Mouse (Mus musculus) embryonic facial prominence, embryonic 12.5 days (tissue): ENCODE results near the gene Brd4. TPM values are rescaled to one million over a fixed set of nuclear protein-coding genes. Genes with fewer than 3 reads are reported as not detected.

Experiments
- ATAC-seq: fragments of 200-750 bp; cut with Nextera tagmentation; 2 replicates; pipeline ENCODE4 v1.8.0; 2017; ENCODE audit not compliant: insufficient number of reproducible peaks, insufficient read depth, low FRiP score, low TSS enrichment
- H3K27ac ChIP-seq: fragments of 300-500 bp; sonication (generic); 2 replicates; pipeline ENCODE4 v1.5.1; 2016; ENCODE audit warnings: mild to moderate bottlenecking
- H3K27me3 ChIP-seq: fragments of 300-500 bp; sonication (generic); 2 replicates; pipeline ENCODE4 v1.6.1; 2016; ENCODE audit warnings: mild to moderate bottlenecking, moderate library complexity
- H3K36me3 ChIP-seq: fragments of 300-500 bp; sonication (generic); 2 replicates; pipeline ENCODE4 v1.6.1; 2016; ENCODE audit warnings: mild to moderate bottlenecking
- H3K4me1 ChIP-seq: fragments of 300-500 bp; sonication (generic); 2 replicates; pipeline ENCODE4 v1.6.1; 2016
- H3K4me2 ChIP-seq: fragments of 300-500 bp; sonication (generic); replicated peaks from 2 replicates; pipeline ENCODE4 v1.6.1; 2016; ENCODE audit warnings: mild to moderate bottlenecking, moderate library complexity
- H3K4me3 ChIP-seq: fragments of 300-500 bp; sonication (generic); 2 replicates; pipeline ENCODE4 v1.5.1; 2016; ENCODE audit warnings: mild to moderate bottlenecking
- H3K9ac ChIP-seq: fragments of 300-500 bp; sonication (generic); 2 replicates; pipeline ENCODE4 v1.6.1; 2016; ENCODE audit warnings: mild to moderate bottlenecking, moderate library complexity
- H3K9me3 ChIP-seq: fragments of 300-500 bp; sonication (generic); 2 replicates; pipeline ENCODE4 v1.6.1; 2016; ENCODE audit warnings: mild to moderate bottlenecking, moderate library complexity
- WGBS: fragments of 180-500 bp; shearing (Covaris S2); methylation state at CpG from one replicate; pipeline ENCODE4 v1.1.7; 2016; 5-methylcytosine and 5-hydroxymethylcytosine counted together
- polyA plus RNA-seq: library from polyadenylated mRNA; unstranded; fragments of >200 nt; fragmentation: Nextera tagmentation; extraction: Ambion mirVana; gene quantifications from 2 replicates; pipeline ENCODE4 v1.2.1, GENCODE M21; 2016

Gene Brd4
- polyA plus RNA-seq, 1 experiment from 2014 or later = 112 TPM

DNA sequence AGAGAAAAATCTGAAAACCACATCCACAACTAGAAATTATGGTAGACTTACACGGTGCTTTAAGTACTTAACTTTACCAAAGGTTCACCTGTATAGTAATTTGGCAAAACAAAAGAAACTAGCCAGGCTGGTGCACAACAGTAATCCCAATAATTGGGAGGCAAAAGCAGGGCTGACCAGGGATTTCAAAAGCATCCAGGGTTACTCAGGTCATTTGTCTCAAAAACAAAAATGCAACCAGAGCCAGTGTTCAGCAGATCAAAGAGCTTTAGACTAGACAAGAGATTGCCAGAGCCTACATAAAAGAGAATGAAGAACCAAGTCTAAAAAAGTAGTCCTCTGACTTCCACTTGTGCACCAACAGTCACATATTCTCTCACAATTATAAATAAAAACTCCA, 7.3 kb downstream of the Brd4 start:
- Histone ChIP-seq H3K4me1 (peaks cover 11% of the 10 kb centered on the region), H3K4me2 (no peak overlapping the region), H3K36me3 (no peaks in the 10 kb centered on the region), H3K27me3 (no peaks in the 10 kb centered on the region), H3K27ac (no peak overlapping the region), H3K9me3 (no peaks in the 10 kb centered on the region), H3K9ac (no peak overlapping the region), H3K4me3 (no peak overlapping the region)
- ATAC-seq = no peak
- WGBS = 77% methylated on average over 1 of the region's 1 CpGs

DNA sequence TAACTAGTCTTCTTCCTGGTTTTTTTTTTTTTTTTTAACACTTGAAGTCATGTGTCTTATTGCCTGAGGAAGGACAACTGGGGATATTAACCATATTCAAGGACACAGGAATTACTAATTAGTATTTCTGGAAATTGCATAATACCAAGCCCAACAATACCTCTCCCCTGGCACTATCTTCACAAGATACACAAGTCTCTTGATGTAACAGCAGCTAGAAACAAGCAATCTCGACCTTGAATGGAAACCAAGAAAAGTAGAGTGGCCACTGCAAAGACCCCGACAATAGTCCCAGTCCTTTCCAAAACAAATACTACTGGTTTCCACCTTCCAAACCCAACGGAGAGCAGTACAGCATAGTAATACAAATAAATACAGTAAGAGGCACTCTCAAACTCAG, 9.0 kb downstream of the Brd4 start:
- Histone ChIP-seq H3K36me3 (no peaks in the 10 kb centered on the region), H3K4me1 (no peaks in the 10 kb centered on the region), H3K4me3 (no peak overlapping the region), H3K4me2 (no peak overlapping the region), H3K27ac (no peak overlapping the region), H3K27me3 (no peaks in the 10 kb centered on the region), H3K9ac (no peak overlapping the region), H3K9me3 (no peaks in the 10 kb centered on the region)
- 90% methylated on average over 3 of the region's 3 CpGs for WGBS
- ATAC-seq = no peak

DNA sequence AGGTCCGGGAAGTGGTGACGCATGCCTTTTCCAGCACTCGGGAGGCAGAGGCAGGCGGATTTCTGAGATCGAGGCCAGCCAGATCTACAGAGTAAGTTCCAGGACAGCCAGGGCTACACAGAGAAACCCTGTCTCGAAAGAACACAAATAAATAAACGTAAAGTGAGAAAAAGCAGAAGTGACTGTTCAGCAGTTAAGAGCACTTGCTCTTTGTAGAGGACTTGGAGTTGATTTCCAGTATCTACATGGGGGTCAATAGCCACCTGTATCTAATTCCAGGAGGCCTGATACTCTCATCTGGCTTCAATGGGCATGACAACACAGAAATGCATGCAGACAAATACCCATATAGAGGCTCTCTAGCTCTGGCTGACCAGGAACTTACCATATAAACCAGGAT, 15.4 kb downstream of the Brd4 start:
- no peaks in the 10 kb centered on the region for H3K9me3 ChIP-seq
- no peaks in the 10 kb centered on the region for H3K27me3 ChIP-seq
- H3K4me2 ChIP-seq = no peak overlapping the region
- 92% methylated on average over 7 of the region's 7 CpGs for WGBS
- no peaks in the 10 kb centered on the region for H3K4me1 ChIP-seq
- no peak for ATAC-seq
- H3K9ac ChIP-seq = no peak overlapping the region
- 0 out of 2 replicates have a peak, but pooled peaks cover 4% of the 10 kb centered on the region for H3K36me3 ChIP-seq
- H3K27ac ChIP-seq = no peak overlapping the region
- no peak overlapping the region for H3K4me3 ChIP-seq

DNA sequence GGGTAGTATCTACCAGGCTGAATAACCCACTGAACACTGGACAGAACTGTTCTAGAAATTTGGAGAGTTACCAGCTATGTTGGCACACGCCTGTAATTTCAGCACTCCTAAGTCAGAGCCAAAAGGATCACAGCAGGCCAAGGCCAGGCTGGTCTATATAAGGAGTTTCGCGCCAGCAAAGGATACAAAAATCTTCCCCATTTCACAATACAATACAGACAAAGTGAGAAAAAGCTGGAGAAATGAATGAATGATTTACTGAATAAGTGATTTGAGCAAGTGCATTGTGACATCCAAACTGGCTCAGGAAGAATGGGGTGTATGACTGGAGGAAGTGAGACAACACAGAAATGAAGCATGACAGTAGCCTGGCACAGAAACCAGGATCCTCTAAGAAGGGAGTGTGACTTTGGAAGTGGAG, 16.0 kb downstream of the Brd4 start:
- no peaks in the 10 kb centered on the region for H3K27me3 ChIP-seq
- no peak overlapping the region for H3K9ac ChIP-seq
- H3K4me2 ChIP-seq = no peak overlapping the region
- H3K27ac ChIP-seq = no peak overlapping the region
- 93% methylated on average over 3 of the region's 3 CpGs for WGBS
- no peak for ATAC-seq
- H3K36me3 ChIP-seq = 0 out of 2 replicates have a peak, but pooled peaks cover 4% of the 10 kb centered on the region
- H3K4me3 ChIP-seq = no peak overlapping the region
- no peaks in the 10 kb centered on the region for H3K4me1 ChIP-seq
- no peaks in the 10 kb centered on the region for H3K9me3 ChIP-seq

DNA sequence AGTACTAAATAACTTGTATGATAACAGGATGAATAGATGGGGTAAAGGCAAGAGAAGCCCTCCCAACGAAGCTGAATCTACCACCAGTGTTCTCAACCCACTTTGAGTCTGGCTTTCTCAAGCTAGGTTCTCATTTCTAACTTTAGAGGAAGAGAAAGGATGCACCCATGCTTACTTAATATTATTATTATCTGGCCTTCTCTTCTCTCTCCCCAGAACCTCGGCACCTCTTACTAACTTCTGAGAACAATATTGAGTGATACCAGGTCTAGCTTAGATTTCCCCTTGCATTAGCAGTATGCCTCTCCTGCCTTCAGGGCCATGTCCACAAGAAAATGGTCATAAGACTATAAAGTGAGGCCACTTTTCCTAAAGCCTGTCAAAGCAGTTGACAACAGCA, 16.4 kb downstream of the Brd4 start:
- no peak overlapping the region for H3K9ac ChIP-seq
- no peak overlapping the region for H3K4me2 ChIP-seq
- H3K9me3 ChIP-seq = no peaks in the 10 kb centered on the region
- H3K36me3 ChIP-seq = 0 out of 2 replicates have a peak, but pooled peaks cover 4% of the 10 kb centered on the region
- no peaks in the 10 kb centered on the region for H3K4me1 ChIP-seq
- WGBS = 83% methylated on average over 2 of the region's 2 CpGs
- H3K4me3 ChIP-seq = no peak overlapping the region
- no peak overlapping the region for H3K27ac ChIP-seq
- no peak for ATAC-seq
- H3K27me3 ChIP-seq = no peaks in the 10 kb centered on the region

DNA sequence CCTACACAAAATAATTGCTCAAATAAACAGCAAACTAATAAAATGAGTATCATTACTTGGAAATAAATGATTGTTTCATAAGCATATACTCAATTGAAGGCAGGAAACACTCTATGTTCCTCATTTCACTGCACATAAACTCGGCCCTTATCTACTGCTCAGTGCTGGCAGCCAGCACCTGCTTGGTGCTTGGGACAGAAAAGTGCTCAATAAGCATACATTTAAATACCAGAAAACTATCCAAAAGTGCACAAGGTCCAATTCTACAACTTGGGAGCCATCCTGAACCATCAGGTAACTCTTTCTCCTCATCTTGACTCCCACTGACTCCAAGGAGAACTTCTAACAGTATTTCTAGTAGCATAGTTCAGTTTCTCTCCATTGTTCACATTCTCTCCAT, 16.9 kb downstream of the Brd4 start:
- H3K9me3 ChIP-seq = no peaks in the 10 kb centered on the region
- H3K36me3 ChIP-seq = 0 out of 2 replicates have a peak, but pooled peaks cover 4% of the 10 kb centered on the region
- 92% methylated on average over 1 of the region's 1 CpGs for WGBS
- no peak overlapping the region for H3K9ac ChIP-seq
- no peaks in the 10 kb centered on the region for H3K4me1 ChIP-seq
- H3K27ac ChIP-seq = no peak overlapping the region
- ATAC-seq = no peak
- H3K27me3 ChIP-seq = no peaks in the 10 kb centered on the region
- H3K4me2 ChIP-seq = no peak overlapping the region
- no peak overlapping the region for H3K4me3 ChIP-seq

DNA sequence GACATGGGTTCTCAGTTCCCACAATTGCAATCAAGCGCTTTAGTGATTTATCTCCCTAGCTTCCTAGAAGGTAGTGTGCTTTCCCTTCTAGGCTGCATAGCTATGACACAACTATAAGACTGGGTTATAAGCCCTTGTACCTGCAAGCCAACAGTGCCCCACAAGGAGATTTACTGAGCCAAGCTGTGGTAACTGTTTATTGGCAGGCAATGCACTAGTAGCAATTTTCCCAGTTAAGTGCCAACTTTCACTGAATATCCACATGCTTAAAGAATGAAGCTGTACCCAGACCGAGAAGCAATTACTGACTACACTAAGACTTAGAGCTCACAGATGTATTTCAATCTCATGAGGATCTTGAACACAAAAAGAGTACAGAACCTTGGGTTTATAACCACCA, 20.9 kb downstream of the Brd4 start:
- Histone ChIP-seq H3K4me3 (no peak overlapping the region), H3K9me3 (no peaks in the 10 kb centered on the region), H3K27ac (no peak overlapping the region), H3K27me3 (no peaks in the 10 kb centered on the region), H3K9ac (no peak overlapping the region), H3K36me3 (0 out of 2 replicates have a peak, but pooled peaks cover 4% of the 10 kb centered on the region), H3K4me2 (no peak overlapping the region), H3K4me1 (no peaks in the 10 kb centered on the region)
- 96% methylated on average over 2 of the region's 2 CpGs for WGBS
- ATAC-seq = no peak

DNA sequence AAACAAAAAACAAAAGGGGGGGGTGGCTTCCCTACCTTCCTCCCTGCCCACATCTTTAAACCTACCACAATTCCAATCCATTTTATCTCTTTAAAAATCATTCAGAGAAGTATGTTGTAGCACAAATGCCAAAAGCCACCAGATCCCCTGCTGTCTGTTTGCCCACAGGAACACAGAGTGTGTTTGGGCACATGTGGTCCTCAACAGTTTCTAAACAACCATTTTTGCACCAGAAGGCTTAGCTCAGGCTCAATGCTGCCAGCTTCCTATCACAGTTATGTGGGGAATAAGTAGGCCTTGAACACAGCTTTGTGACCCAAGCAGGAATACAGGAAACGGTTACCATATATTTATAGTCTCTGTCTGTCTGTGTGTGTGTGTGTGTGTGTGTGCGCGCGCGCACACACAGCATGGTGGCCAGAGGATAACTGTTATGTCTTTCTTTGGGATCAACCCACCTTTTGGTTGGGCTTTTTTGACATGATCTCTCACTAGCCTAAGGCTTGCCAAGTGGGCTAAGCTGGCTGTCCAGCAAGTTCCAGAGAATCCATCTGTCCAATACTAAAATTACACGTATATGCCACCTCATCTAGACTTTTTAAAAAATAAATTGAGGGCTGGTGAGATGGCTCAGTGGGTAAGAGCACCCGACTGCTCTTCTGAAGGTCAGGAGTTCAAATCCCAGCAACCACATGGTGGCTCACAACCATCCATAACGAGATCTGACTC, 21.5 kb downstream of the Brd4 start:
- 94% methylated on average over 8 of the region's 8 CpGs for WGBS
- Histone ChIP-seq H3K9me3 (no peaks in the 10 kb centered on the region), H3K27ac (no peak overlapping the region), H3K36me3 (0 out of 2 replicates have a peak, but pooled peaks cover 4% of the 10 kb centered on the region), H3K27me3 (no peaks in the 10 kb centered on the region), H3K4me2 (no peak overlapping the region), H3K9ac (no peak overlapping the region), H3K4me3 (no peak overlapping the region), H3K4me1 (peaks cover 5% of the 10 kb centered on the region; the same call in 1 of the 2 replicates)
- no peak for ATAC-seq

DNA sequence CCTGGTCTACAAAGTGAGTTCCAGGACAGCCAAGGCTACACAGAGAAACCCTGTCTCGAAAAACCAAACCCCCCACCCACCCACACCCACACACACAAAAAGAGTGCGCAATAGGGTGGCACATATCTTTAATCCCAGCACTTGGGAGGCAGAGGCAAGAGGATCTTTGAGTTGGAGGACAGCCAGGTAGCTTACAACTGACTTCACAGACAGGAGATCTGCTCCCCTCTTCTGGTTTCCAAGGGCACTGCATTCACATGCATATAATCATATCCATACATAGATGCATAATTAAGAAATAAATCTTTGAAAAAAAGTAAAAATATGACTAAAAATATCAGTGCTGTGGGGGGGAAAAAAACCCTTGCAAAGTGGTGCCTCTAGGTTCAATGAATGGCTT, 25.7 kb downstream of the Brd4 start:
- H3K9ac ChIP-seq = no peak overlapping the region
- 86% methylated on average over 2 of the region's 2 CpGs for WGBS
- no peak overlapping the region for H3K27ac ChIP-seq
- H3K27me3 ChIP-seq = no peaks in the 10 kb centered on the region
- H3K4me1 ChIP-seq = peaks cover 10% of the 10 kb centered on the region; the same call in 1 of the 2 replicates
- H3K9me3 ChIP-seq = no peaks in the 10 kb centered on the region
- no peaks in the 10 kb centered on the region for H3K36me3 ChIP-seq
- H3K4me2 ChIP-seq = no peak overlapping the region
- no peak overlapping the region for H3K4me3 ChIP-seq
- no peak for ATAC-seq

DNA sequence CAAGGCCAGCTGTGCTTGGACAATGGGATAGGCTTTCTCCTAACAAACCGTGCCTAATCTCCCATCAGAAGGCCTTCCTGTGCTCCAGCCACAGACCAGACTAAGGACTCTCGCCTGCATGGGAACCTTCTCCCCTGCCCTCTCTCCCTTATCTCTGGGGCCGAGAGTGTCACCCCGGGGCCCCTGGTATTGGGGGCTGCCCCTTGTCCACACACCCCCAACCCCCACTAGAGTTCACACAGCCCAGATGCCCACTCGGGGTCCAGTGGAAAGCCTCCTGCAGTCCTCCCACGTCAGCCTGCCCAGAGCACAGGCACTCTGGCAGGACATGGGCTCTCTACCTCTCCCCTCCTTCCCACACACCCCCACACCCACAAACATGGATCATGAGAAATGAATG, 26.6 kb downstream of the Brd4 start:
- H3K27ac ChIP-seq = no peak overlapping the region
- H3K27me3 ChIP-seq = no peaks in the 10 kb centered on the region
- peaks cover 10% of the 10 kb centered on the region; the same call in 1 of the 2 replicates for H3K4me1 ChIP-seq
- no peak overlapping the region for H3K4me3 ChIP-seq
- ATAC-seq = no peak
- no peaks in the 10 kb centered on the region for H3K36me3 ChIP-seq
- H3K9ac ChIP-seq = no peak overlapping the region
- H3K4me2 ChIP-seq = no peak overlapping the region
- no peaks in the 10 kb centered on the region for H3K9me3 ChIP-seq
- WGBS = 51% methylated on average over 6 of the region's 6 CpGs

DNA sequence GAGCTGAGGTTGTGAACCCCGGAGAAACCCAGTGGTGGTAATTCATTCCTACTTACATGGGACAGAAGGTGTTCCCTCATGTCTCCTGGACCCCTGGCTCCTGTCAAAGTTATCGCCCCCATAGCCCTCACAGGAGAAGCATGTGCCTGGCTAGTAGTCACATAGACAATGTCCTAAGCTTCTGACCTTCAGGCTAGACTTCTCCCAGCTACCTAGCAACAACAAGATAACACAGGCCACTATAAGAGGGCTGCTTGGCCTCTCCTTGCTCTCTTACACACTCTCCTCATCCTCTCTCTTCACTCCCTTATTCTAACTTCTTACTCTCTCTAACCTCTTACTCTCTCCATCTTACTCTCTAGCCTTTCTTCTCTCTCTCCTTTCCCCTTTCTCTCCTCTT, 27.1 kb downstream of the Brd4 start:
- WGBS = 90% methylated on average over 2 of the region's 2 CpGs
- no peak for ATAC-seq

DNA sequence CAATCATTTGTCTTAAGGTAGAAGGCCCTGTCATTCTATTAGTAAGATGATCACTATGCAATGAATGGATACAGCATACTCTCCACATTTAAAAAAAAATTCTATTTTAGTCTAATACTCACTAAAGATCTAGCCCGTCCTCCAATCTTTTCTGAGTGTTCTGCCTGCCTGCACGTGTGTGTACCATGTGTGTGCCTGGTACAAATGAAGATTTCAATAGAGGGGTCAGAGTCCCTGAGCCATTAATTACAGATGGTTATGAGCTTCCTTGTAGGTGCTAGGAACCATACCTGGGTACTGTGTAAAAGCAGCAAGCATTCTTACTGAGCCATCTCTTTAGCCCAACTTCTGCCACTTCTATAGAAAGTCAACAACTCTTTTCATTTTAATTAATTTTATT, 27.6 kb downstream of the Brd4 start:
- no peaks in the 10 kb centered on the region for H3K36me3 ChIP-seq
- no peak overlapping the region for H3K4me3 ChIP-seq
- peaks cover 10% of the 10 kb centered on the region; the same call in 1 of the 2 replicates for H3K4me1 ChIP-seq
- no peak for ATAC-seq
- H3K27ac ChIP-seq = no peak overlapping the region
- 79% methylated on average over 2 of the region's 2 CpGs for WGBS
- H3K27me3 ChIP-seq = no peaks in the 10 kb centered on the region
- no peaks in the 10 kb centered on the region for H3K9me3 ChIP-seq
- H3K9ac ChIP-seq = no peak overlapping the region
- H3K4me2 ChIP-seq = no peak overlapping the region

More for the DNA sequence above, 27.1 kb downstream of the Brd4 start:
- Histone ChIP-seq H3K9me3 (no peaks in the 10 kb centered on the region), H3K27ac (no peak overlapping the region), H3K36me3 (no peaks in the 10 kb centered on the region), H3K9ac (no peak overlapping the region), H3K27me3 (no peaks in the 10 kb centered on the region), H3K4me2 (no peak overlapping the region), H3K4me1 (peaks cover 10% of the 10 kb centered on the region; the same call in 1 of the 2 replicates), H3K4me3 (no peak overlapping the region)
